Comparison of ENCODE assay signal across 8 mouse cellular contexts in genomic region chr4:98444437-98445139, GRCm38 (mm10). TPM values are rescaled to one million over a fixed set of nuclear protein-coding genes. Genes with fewer than 3 reads are reported as not detected.
DNase-seq lines count a peak whose midpoint lies in the region; ATAC-seq and TF ChIP-seq lines count a peak whose summit lies in the region.
"Had no signal": no experiment of that assay in that cellular context is flagged by ENCODE, and none has a peak within 500 bp of the region (broad histone marks: within the 10 kb centered on the region; RNA-seq: fewer than 3 reads in every experiment).

No protein-coding gene starts in this region.

- H3K4me1 ChIP-seq in E14TG2a.4 (replicated peaks; ENCODE audit: low read depth, low read length) = no peaks in the 10 kb centered on the region
- 0 out of 2 replicates have a peak, but pooled peaks cover 4% of the 10 kb centered on the region for H3K4me1 ChIP-seq in kidney, embryonic 15.5 days
- H3K4me1 ChIP-seq in lung, embryonic 16.5 days (replicated peaks; ENCODE audit: control insufficient read depth, insufficient read depth, low read length) = no peaks in the 10 kb centered on the region
- H3K4me1 ChIP-seq: heart, embryonic 15.5 days had no signal

- 84% methylated on average over 10 of the region's 10 CpGs for WGBS in kidney, embryonic 15.5 days
- WGBS in lung, embryonic 16.5 days = 84% methylated on average over 10 of the region's 10 CpGs

- no peak overlapping the region for H3K27ac ChIP-seq in kidney, embryonic 15.5 days
- H3K27ac ChIP-seq in lung, embryonic 16.5 days (ENCODE audit: low read length) = no peak overlapping the region
- H3K27ac ChIP-seq: heart, embryonic 15.5 days had no signal

- H3K9ac ChIP-seq in kidney, embryonic 15.5 days = no peak overlapping the region
- H3K9ac ChIP-seq in lung, embryonic 16.5 days (ENCODE audit: low read length) = no peak overlapping the region
- H3K9ac ChIP-seq: heart, embryonic 15.5 days had no signal

- DNase-seq in B cell, adult 2 months = peak; percentile 60 to 67
- DNase-seq in cerebellum, postnatal 10 days = peak; percentile 89
- DNase-seq in frontal cortex, postnatal 25 days (ENCODE audit: low spot score in 2 of 2) = peak; percentile 31 to 47
- peak; percentile 72 for DNase-seq in retina, postnatal 1 day

- no peaks in the 10 kb centered on the region for H3K27me3 ChIP-seq in E14TG2a.4 (ENCODE audit: insufficient read depth, low read length)
- H3K27me3 ChIP-seq in kidney, embryonic 15.5 days = no peaks in the 10 kb centered on the region
- no peaks in the 10 kb centered on the region for H3K27me3 ChIP-seq in lung, embryonic 16.5 days (ENCODE audit: control insufficient read depth, insufficient read depth, low read depth, low read length)
- H3K27me3 ChIP-seq: heart, embryonic 15.5 days had no signal

- H3K4me2 ChIP-seq in kidney, embryonic 15.5 days = no peak overlapping the region
- no peak overlapping the region for H3K4me2 ChIP-seq in lung, embryonic 16.5 days (ENCODE audit: low read depth, low read length)
- H3K4me2 ChIP-seq: heart, embryonic 15.5 days had no signal

- H3K9me3 ChIP-seq in E14TG2a.4 (ENCODE audit: low read length) = peaks cover 9% of the 10 kb centered on the region
- no peaks in the 10 kb centered on the region for H3K9me3 ChIP-seq in kidney, embryonic 15.5 days (replicated peaks)
- no peaks in the 10 kb centered on the region for H3K9me3 ChIP-seq in lung, embryonic 16.5 days (ENCODE audit: control insufficient read depth, low read length)
- H3K9me3 ChIP-seq: heart, embryonic 15.5 days had no signal

- no peak overlapping the region for H3K4me3 ChIP-seq in E14TG2a.4 (replicated peaks; ENCODE audit: low read length)
- H3K4me3 ChIP-seq in kidney, embryonic 15.5 days (replicated peaks) = no peak overlapping the region
- no peak overlapping the region for H3K4me3 ChIP-seq in lung, embryonic 16.5 days (ENCODE audit: low read length)
- H3K4me3 ChIP-seq: heart, embryonic 15.5 days had no signal

- TF ChIP-seq CTCF in E14TG2a.4 (conservative IDR thresholded peaks at IDR 0.05; ENCODE audit: low read length) = peak; percentile 12; the same call in 1 of the 2 replicates

- no peaks in the 10 kb centered on the region for H3K36me3 ChIP-seq in E14TG2a.4 (ENCODE audit: insufficient read depth, low read length)
- 0 out of 2 replicates have a peak, but pooled peaks cover 5% of the 10 kb centered on the region for H3K36me3 ChIP-seq in kidney, embryonic 15.5 days
- H3K36me3 ChIP-seq in lung, embryonic 16.5 days (ENCODE audit: control insufficient read depth, insufficient read depth, low read length) = no peaks in the 10 kb centered on the region
- H3K36me3 ChIP-seq: heart, embryonic 15.5 days had no signal

- ATAC-seq in kidney, embryonic 15.5 days (replicated peaks; ENCODE audit: low FRiP score) = peak; percentile 67; the same call in 1 of the 2 replicates
- ATAC-seq in lung, embryonic 16.5 days (ENCODE audit: low read depth) = peak; percentile 60; the same call in 1 of the 2 replicates

RNA-seq across cellular contexts. Expression of gene Patj, which starts 49.0 kb away (rescaled TPM):
- 26.5 and 26.6 TPM in 2 replicates for polyA plus RNA-seq in kidney, embryonic 15.5 days (2015; fragmentation: Nextera tagmentation; extraction: Ambion mirVana)
- 21.2 and 26.5 TPM in 2 replicates for polyA plus RNA-seq in lung, embryonic 16.5 days (2015; fragmentation: Nextera tagmentation; extraction: Ambion mirVana)

Comparison
In these comparisons a context has a peak if more than half of its experiments do, and no peak if none do; other contexts are left out.
1. DNase-seq: peak in every context shown above with its lines; median percentile 89 in cerebellum, postnatal 10 days; 72 in retina, postnatal 1 day; 64 in B cell, adult 2 months; 39 in frontal cortex, postnatal 25 days.